Mouse (Mus musculus) c-Kit-positive CD71-positive TER-119-negative erythroid progenitor cells, embryonic 14.5 days (primary cell): Measurements from ENCODE around the gene Nthl1.

Experiments
- DNase-seq: peaks from one replicate; pipeline ENCODE4 v3.0.0-alpha.2; 2013; ENCODE audit warnings: low read depth

The Nthl1 gene

GRCm38 (mm10) chr17:24632167-24632812 is at the start of gene Nthl1, which contains the start of gene Tsc2:
Gene Nthl1, plus strand, starts transcription at chr17:24632680.
Gene Tsc2, minus strand, starts transcription at chr17:24632630.
- DNase-seq: peak; percentile 83

- DNase-seq: no peak
Observed at GRCm38 (mm10) chr17:24583599-24584460, 48.6 kb upstream of the Nthl1 start.

GRCm38 (mm10) chr17:24584520-24584919 is 48.0 kb upstream of the Nthl1 start:
- DNase-seq: no peak

- no peak for DNase-seq
Observed at GRCm38 (mm10) chr17:24586532-24586931, 45.9 kb upstream of the Nthl1 start.

GRCm38 (mm10) chr17:24590943-24591342 is 41.5 kb upstream of the Nthl1 start:
- DNase-seq: no peak

GRCm38 (mm10) chr17:24591695-24592094 is 40.8 kb upstream of the Nthl1 start:
- no peak for DNase-seq

GRCm38 (mm10) chr17:24593248-24593647 is 39.2 kb upstream of the Nthl1 start:
- no peak for DNase-seq

- no peak for DNase-seq
Observed at GRCm38 (mm10) chr17:24593992-24594890, 38.2 kb upstream of the Nthl1 start.

GRCm38 (mm10) chr17:24595126-24596072 is 37.1 kb upstream of the Nthl1 start:
- DNase-seq: no peak

GRCm38 (mm10) chr17:24596073-24596466 is 36.4 kb upstream of the Nthl1 start:
- no peak for DNase-seq

GRCm38 (mm10) chr17:24596471-24597183 is 35.9 kb upstream of the Nthl1 start:
- no peak for DNase-seq

GRCm38 (mm10) chr17:24597989-24598388 is 34.5 kb upstream of the Nthl1 start:
- no peak for DNase-seq

GRCm38 (mm10) chr17:24600502-24600901 is 32.0 kb upstream of the Nthl1 start:
- no peak for DNase-seq

GRCm38 (mm10) chr17:24603961-24604360 is 28.5 kb upstream of the Nthl1 start:
- no peak for DNase-seq

- DNase-seq: no peak
Observed at GRCm38 (mm10) chr17:24604557-24604956, 27.9 kb upstream of the Nthl1 start.

GRCm38 (mm10) chr17:24608370-24608769 is 24.1 kb upstream of the Nthl1 start:
- DNase-seq: no peak

- DNase-seq: no peak
Observed at GRCm38 (mm10) chr17:24608874-24609273, 23.6 kb upstream of the Nthl1 start.

GRCm38 (mm10) chr17:24610711-24611110 is 21.8 kb upstream of the Nthl1 start:
- no peak for DNase-seq

- peak; percentile 59 for DNase-seq
Observed at GRCm38 (mm10) chr17:24617561-24618194, 14.8 kb upstream of the Nthl1 start.

- DNase-seq: no peak
Observed at GRCm38 (mm10) chr17:24625472-24625871, 7.0 kb upstream of the Nthl1 start.
